Mouse (Mus musculus) G1E (cell line): ENCODE measurements around the gene Kif1b.

Experiments used
- CTCF ChIP-seq: IDR thresholded peaks from 2 replicates; pipeline ENCODE4 v1.5.1; 2012; ENCODE audit warnings: low read depth, low read length, inconsistent platforms, mixed read lengths
- GATA1 ChIP-seq: IDR thresholded peaks from 2 replicates; pipeline ENCODE4 v1.6.1; 2012; ENCODE audit warnings: borderline replicate concordance, low read length, inconsistent platforms, mixed read lengths
- GATA2 ChIP-seq: IDR thresholded peaks from 2 replicates; pipeline ENCODE4 v1.6.1; 2012; ENCODE audit warnings: low read depth, low read length, inconsistent platforms, borderline replicate concordance
- POLR2AphosphoS5 ChIP-seq: IDR thresholded peaks from 2 replicates; pipeline ENCODE4 v1.6.1; 2012; ENCODE audit warnings: low read depth, low read length, inconsistent platforms; ENCODE audit not compliant: insufficient replicate concordance

DNA sequence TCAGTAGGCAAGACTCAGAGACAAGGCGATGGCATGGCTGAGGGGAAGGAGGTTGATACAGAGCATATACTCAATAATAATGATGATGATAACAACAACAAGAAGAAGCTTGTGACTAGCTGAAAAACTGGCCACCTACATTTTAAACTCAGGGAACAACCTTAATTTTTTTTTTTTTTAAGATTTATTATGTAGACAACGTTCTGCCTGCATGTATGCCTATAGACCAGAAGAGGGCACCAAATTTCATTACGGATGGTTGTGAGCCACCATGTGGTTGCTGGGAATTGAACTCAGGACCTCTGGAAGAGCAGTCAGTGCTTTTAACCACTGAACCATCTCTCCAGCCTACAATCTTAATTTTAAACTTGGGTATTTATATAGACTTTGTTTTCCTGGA is 84.0 kb downstream of the Kif1b start:
- TF ChIP-seq CTCF (no peak), GATA1 (no peak), POLR2AphosphoS5 (no peak), GATA2 (no peak)
